Mouse (Mus musculus): ENCODE measurements around the gene Rtkn2.
A peak's percentile ranks its signal among the peaks of the same experiment; 100 is the strongest.
"Not testable (repeated sequence)": the region's sequence is repeated elsewhere in the genome, so short reads cannot be mapped to it uniquely, and the experiment has no call there.

The Rtkn2 gene

DNA sequence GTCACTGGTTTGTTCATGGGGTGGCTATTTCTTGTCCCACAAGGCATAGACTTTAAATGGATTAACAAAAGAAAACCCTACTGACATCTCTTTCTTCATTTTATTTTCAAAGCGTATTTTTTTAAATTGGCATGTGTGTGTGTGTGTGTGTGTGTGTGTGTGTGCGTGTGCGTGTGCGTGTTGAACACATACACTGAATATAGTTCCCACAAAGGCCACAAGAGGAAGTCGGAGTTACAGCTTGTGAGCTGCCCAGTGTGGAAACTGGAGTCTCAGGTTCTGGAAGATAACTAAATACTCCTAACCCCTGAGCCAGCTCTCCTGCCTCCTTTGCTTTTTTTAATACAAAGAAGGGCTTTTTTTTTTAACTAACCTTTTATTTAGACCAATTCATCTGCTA is 95.8 kb downstream of the Rtkn2 start:
- DNase-seq (ENCODE audit: low spot score in 2 of 2) = no peak

DNA sequence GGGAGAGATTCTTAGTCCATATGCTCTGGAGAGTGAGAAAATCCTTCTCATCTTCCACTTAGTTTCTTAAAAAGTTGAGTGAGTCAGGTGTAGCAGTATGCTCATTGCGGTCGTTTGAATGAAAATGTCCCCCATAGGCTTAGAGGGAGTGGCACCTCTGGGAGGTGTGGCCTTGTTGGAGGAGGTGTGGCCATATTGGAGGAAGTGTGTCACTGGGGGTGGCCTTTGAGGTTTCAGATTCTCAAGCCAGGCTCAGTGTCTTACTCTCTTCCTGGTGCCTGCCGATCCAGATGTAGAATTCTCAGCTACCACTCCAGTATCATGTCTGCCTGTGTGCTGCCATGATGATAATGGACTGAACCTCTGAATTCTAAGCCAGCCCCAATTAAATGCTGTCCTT is 99.3 kb downstream of the Rtkn2 start:
- no peak for DNase-seq (ENCODE audit: low spot score in 2 of 2)

DNA sequence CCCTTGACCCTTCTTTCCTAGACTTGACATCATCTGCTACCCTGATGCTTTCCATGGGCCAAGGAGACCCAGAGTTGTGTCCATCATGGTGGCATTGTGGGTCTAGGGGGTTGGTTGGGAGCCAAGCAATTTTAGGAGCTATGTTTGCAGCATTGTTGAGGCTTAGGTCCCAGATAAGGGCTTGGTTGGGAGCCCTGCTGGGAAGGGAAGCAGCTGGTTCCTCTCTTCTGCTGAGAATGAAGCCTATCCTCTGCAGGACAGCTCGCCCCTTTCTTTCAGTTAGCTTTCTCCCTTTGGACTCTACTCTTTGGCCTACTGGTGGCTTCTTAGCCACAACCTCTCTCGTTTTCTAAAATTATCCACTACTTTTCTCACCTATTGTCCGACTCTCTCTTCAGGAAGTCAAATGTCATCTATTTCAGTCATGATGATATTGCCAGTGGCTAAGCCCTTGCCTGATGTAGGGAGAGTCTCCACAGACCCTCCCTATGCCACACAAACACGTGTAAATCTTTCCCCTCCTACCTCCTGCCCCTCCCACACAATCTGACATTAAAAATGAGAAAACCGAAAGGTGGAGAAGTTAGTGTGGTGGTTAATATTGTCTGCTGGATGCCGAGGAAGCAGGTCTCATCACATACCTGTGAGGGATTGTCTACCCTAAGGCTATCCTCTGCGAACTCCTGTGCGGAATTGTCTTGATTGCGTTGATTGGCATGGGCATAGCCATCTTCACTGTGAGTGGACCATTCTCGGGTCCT is 100.7 kb downstream of the Rtkn2 start:
- no peak for DNase-seq (ENCODE audit: low spot score in 2 of 2)

DNA sequence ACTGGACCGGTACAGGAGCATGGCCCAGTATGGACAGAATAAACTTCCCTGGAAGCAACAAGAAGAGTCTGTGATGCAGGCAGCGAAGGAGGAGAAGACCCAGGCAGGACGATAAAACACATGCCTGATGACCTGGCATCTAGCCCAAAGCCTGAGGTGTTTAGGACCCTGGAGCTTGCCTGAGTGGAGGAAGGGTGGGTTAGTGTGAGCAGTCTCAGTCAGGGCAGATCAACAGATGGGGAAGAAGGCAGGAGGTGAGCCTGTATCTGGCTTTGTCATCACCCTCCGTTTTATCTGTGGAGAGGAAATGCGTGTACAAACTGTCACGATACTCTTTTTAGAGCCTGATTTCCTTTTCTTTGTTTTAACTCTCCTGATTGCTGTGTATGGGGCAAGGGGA is 102.3 kb downstream of the Rtkn2 start:
- no peak for DNase-seq (ENCODE audit: low spot score in 2 of 2)

DNA sequence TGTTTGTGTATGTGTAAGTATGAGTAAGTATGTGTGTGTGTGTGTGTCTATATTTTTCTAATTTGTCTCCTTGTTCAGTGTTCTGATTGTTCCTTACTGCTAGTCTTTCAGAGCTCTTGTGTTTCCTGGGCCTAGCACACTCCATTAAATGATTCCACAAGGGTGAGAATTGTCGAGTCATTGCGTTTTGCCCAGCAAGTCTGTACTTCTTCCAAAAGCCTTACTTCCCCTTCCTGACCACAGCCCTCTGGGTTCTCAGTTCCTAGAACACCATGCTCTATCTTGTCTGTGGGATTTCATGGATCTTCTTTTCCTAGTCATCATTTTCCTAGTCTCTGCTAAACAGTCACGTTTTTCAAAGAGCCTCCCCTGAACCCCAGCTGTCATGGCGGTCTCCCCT is 106.2 kb downstream of the Rtkn2 start:
- no peak for DNase-seq (ENCODE audit: low spot score in 2 of 2)

DNA sequence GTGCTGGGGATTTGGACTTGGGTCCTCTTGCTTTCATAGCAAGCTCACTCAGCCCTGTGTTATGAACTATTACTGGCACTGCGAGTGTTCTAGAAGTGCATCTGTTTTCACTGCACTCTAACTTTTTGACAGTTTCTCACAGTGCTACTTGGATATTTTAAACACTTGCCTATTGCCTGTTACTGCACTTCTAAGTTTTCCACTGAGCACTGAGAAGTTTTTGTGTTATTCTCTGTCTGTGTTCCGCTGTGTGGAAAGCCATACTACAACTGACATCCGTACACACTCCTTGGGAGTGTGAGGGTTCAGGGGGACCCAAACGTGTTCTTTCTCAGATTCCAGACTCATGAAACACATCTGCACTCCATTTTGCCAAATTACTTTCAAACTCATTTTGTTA is 107.6 kb downstream of the Rtkn2 start:
- DNase-seq (ENCODE audit: low spot score in 2 of 2) = no peak

DNA sequence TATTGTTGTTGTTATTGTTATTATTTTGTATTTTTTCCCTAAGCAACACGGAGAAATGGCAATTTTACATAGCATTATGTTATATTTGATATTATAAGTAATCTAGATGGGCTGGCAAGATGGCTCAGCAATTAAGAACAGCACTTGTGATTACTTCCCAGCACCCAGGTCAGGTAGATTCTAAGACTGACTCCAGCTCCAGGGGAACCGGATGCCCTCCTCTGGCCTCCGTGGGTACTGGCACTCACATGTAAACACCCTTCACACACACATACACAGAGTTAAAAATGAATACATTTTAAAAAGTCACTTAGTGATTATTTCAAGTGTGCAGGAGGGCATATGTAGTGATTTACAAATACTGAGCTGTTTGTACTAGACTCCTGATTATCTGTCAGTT is 108.4 kb downstream of the Rtkn2 start:
- no peak for DNase-seq (ENCODE audit: low spot score in 2 of 2)

DNA sequence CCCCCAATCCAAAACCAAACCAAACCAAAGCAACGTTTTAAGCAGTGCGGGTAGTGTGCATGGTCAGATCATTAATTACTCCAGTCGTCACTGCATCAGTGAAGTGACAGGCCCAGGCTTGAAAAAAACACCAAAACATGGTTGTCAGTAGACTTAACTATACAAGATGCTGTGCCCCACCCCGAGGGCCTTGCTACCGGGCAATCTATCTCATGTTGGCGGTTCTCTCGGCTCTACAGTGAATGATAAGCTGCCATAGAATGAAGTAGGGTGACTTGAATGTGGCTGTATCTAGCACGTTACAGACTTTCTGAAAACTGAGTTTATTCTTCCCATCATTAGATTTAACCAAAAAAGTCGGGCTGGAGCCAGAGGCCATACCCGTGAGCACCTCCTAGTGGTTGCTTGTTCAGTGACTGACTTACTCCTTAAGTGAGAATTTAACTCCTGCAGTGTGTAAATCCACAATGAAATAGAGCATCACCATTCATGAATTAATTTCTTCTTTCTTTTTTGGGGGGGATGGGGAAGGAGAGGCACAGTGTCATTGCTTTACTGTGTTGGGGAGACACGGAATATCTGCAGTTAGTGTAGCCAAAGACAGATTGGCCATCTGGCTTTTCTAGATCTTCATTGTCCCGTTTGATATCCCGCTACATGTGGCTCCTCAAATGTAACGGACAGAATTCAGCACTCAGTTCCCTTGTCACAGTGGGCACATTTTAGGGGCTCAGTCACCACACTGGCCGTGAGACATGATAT is 110.2 kb downstream of the Rtkn2 start:
- DNase-seq (ENCODE audit: low spot score in 2 of 2) = no peak

DNA sequence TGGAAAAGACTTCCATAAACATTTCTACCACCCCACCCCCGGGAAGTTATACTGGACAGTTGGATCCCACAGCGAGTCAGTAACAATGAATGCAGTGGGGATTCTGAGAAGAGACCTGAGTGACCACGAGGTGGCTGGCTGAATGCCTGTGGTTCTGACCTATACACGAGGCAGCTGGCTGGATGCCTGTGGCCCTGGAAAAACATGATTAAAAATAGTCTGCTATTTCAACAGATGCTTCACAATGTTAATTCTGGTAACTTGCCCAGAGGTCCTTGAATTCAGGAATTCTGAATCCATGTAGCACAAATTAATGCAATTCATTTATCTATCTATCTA is 110.8 kb downstream of the Rtkn2 start:
- DNase-seq (ENCODE audit: low spot score in 2 of 2) = no peak

DNA sequence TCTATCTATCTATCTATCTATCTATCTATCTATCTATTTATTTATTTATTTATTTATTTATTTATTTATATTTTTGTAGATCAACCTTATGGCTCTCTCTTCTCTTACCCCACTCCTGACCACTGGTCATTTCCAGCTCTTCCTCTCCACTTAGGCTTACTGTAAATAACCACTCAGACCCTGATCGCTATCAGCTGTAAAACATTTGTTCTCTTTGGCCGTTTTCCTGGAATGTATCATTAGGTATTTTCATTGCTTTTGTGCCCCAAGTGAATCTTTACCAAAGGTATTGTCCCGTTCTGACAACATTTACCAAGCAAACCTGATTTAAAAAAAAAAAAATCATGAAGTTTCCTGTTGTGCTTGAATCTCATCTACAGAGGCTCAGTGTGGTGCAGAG is 111.2 kb downstream of the Rtkn2 start:
- no peak for DNase-seq (ENCODE audit: low spot score in 2 of 2)

DNA sequence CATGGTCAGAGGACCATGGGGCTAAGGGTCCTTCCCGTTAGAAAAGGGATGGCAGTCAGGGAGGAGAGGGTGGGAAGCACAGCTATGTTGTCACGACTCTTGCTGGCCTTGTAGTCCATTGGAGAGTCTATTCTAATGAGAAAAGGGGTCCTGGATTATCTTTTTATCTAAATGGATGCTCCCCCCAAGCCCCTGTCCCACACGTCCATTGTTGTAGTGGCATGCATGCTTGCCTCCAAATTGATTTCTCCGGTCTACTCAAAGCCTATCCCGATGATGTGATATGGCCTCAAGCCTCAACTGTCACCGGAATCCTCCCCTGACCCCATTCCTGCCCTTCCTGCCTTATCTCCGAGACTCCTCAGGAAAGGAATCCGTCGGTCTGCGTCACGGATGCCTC is 111.6 kb downstream of the Rtkn2 start:
- no peak for DNase-seq (ENCODE audit: low spot score in 2 of 2)

DNA sequence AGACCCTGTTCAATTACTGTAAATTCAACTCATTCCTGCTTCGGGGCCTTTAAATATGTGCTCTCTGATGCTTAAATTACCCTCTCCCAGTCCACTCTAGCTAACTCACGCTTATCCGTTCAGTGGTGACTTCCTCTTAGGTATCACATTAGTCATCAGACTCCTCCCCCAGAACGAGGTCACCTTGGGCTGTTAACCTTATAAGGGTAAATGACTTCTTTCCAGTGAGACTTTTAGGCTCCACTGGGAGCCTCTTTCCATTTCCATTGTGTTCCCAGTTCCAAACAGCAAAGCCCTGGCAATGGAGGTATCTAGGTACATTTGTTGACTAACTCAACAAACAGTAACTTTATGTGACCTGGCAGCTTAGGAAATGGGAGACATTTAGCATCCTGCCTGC is 112.5 kb downstream of the Rtkn2 start:
- DNase-seq (ENCODE audit: low spot score in 2 of 2) = no peak

DNA sequence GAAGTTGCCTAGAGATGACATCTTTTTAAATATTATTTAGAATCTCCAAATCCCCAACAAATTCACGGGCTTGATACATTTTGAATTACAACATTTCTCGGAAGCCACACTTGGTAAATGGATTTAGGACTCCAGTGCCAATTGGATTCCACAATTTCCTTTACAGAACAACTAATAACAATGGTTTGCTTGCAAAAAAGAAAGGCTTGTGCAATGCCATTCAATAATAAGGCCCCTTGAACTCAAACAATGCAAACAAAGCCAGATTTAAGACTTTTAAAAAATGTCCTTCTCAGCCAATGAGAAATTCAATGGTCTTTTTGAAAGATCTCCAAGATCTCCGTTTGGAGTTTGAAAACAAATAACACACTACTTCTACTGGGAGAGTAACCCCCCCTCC is 114.1 kb downstream of the Rtkn2 start:
- no peak for DNase-seq (ENCODE audit: low spot score in 2 of 2)

DNA sequence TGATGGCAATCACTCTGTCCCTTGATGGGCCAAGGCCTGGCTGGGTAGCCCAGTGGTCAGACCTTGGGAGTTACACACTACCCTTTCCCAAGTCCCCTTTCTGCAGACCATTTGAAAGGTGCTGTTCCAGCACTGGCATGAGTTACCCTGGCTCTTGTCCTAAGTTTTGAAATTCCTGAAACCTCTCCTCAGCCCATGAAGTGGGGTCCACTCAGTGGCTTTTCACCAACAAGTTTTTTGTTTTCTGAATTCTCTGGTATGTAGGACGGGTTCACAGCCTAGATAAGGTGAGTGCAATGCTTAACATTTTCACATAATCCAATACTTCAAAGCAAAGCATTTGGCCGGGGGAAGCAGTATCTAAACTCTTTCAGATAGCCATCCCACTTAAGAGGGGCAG is 115.8 kb downstream of the Rtkn2 start:
- no peak for DNase-seq (ENCODE audit: low spot score in 2 of 2)

DNA sequence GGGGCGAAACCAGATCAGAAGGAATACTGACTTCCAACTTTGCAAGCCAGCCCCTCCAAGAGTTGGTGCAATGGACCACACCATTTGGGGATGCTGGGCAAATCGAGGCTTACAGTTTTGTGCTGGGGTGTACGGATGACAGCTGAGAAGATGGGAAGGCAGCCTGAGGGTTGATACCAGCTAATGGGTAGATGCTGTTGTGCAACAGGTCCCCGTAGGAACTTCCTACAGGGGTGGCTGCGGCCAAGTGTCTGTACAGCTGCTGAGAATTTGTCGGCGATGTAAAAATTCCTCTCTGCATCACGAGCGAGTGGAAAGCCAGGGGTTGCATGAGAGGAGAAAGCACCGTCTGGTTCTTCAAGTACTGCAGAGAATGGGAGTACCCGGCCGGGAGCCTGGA is 117.0 kb downstream of the Rtkn2 start:
- no peak for DNase-seq (ENCODE audit: low spot score in 2 of 2)

DNA sequence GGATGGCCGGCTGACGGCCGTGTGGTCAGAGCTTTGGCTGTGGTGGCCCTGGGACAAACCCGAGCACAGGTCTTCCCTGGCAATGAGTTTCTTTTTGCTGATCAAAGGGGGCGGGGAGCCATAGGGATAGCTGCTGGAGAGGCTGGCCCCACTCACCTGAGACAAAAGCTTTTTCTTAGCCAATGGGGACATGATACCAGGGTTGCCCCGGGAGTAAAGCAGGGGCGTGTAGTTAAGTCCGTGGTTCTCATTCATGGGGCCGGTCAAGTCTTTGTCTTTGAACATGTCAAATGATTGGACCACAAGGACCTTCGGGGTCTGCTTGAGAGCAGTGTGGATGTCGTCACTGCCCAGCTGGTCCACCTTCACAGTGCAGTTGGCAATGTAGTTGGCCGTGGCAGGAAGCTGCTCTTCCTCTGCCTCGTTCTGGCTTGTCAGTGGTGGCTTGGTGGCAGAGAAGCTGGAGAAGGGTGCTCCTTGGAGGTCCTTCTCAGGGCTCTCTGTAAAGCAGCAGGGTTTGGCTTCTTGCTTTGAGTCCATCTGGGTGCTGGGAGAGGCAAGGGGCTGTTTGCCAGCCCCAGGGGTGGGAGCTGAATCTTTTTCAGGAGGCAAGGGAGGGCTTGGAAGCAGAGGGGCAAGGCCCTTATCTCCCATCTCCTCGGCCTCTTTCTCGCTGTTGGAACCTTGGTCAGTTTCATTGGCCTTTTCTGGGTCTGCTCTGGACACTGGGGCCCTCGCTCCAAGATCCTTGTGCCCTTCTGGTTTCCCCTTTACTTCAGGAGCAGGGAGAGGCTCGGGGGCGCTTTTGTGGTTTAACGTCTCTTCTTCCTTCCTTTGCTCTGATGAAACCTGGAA is 118.7 kb downstream of the Rtkn2 start:
- no peak for DNase-seq (ENCODE audit: low spot score in 2 of 2)

DNA sequence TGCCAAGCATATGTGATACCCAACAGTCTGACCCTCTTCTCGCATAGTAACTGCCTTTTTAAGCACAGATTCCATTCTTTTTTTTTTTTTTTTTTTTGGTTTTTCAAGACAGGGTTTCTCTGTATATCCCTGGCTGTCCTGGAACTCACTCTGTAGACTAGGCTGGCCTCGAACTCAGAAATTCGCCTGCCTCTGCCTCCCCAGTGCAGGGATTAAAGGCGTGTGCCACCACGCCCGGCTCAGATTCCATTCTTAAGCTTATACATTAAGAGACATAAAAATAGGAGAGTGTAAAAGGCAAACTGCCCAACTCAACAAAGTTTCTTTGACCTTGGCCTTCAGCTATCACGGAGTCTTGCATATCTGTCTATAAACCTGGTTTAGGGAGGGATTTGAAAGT is 120.4 kb downstream of the Rtkn2 start:
- not testable (repeated sequence) for DNase-seq (ENCODE audit: low spot score in 2 of 2)

DNA sequence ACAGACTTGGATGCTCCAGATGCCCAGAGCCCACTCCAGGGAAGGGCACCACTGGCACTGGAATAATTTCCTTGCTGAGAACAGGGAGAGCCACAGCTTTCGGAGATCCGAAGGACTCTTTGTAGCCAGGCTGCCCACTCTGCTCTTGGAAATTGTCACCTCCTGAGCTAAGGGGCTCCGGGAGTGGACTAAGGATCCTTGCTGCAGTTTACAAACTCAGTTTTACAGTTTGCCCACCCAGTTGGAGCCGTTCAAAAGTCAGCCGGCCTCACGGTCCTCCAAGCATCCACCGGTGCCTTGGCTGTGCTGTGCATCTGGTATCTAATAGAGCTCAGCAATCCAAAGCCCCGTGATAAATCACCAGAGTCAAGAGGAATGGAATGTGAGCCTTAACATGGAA is 121.1 kb downstream of the Rtkn2 start:
- no peak for DNase-seq (ENCODE audit: low spot score in 2 of 2)

DNA sequence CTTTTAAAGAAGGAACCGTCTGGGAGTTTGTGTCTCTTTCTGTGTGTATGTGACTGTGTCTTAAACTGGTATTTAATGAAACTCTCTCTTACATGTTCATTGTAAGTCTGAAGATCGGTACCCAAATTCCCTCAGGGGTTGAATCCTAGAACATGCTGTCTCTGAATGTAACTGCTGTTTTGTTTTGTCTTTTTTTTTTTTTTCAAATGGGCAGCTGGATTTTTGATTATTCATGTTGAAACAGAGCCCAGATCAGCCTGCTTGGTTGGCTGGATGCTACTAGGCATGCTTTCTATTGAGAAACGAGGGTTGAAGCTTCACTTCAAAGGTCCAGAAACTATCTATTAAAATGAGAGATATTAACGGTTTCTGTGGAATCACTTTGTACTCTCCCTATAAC is 121.9 kb downstream of the Rtkn2 start:
- DNase-seq (ENCODE audit: low spot score in 2 of 2) = no peak

DNA sequence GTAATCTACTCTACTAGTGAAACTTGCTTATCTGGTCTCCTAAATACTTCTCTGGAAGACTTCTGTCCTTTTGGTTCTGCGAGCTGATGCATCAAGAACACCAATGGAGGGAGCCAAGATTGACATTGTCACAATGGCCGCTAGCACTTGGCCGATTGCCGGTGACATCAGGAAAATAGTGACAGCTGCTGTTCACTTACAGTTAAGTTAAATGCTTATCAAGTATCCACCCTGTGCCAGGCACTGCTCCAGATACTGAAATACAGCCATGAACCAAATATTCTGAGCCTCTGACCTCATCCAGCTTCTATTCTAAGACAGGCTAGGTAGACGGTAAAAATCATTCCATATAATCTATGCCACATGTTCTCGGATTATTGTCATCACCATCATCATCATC is 123.2 kb downstream of the Rtkn2 start:
- DNase-seq (ENCODE audit: low spot score in 2 of 2) = no peak

DNA sequence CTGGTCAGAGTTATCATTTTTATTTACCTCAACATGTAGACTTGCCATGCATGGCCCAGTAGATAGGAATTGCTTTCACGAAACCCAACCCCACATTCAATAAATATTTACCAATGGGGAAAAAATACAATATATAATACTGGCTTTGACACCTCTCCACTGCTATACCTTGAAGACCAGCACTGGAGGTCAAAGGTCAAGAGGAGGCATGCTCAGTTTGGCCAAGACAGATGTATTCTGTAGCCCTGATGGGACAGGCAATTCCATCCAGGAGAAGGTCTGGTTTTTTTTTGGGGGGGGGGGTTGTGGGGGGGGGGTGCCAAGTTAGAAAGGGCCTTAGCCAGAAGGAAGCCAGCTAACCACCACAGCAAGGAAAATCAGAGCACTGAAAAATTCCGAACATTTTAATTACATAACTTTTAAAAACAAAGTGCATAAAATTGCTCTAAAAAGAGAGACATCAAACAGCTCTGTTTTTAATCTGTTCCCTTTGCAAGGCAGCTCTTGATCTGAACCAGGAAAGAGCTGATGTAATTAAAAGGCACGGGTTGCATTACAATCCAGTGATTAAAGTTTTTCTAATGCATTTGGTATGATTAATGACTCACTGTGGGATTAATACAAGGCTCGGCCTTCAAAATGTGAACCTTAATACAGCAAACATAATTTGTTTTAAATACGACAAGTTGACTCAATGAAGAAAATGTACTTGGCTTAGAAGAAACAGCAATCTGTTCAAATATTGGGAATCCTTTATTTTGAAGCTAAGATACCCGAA is 123.9 kb downstream of the Rtkn2 start:
- no peak for DNase-seq (ENCODE audit: low spot score in 2 of 2)

DNA sequence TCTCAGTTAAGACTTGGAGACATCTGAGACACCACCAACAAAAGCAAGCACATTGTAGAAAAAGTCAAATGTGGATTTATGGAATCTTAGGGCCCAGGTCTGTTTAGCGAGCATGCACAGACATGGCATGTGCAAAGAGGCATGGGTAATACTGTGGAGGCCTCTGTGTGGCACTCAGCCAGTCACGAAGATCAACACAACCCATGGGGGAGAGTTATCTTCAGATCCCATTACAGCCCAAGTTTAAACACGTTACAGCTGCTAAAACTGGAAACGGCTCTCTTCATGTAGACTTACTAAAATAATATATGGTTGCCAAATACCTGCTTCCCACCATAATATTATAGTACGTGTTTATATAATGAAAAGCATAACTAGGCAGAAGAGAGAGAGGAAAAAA is 124.6 kb downstream of the Rtkn2 start:
- peak in 1 of 2 experiments; percentile 24 for DNase-seq (ENCODE audit: low spot score in 2 of 2)
